Mouse (Mus musculus): ENCODE data around the gene Vmn2r58.
"Not testable (repeated sequence)": the region's sequence is repeated elsewhere in the genome, so short reads cannot be mapped to it uniquely, and the experiment has no call there.

The Vmn2r58 gene

GRCm38 (mm10) chr7:41872612-41873011, at the start of gene Vmn2r58:
TSS of gene Vmn2r58 (minus strand) at chr7:41872712.
- not testable (repeated sequence) for DNase-seq (ENCODE audit: low read depth, low spot score)

Data from brain, embryonic 18.5 days (tissue).